In the genomic region with DNA sequence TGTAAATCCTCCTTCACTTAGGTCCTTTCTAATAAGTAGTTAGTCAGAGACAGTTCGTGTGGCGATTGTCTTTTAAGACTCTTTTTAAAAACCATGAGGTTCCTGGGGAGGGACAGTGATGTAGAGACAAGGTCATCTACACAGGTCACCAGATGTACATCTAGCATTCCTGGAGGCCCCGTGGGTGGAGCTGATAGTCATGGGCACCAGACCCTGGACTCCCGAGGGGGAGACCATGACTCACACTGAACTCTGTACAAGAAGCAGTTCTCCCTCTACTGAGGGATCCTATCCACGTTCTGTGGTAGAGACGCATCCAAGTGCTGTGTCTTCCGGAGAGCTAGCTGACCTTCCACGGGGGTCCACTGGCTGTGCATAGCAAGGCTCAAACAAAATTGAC, we compare ENCODE assay signal across 18 mouse cellular contexts.
"Had no signal": no experiment of that assay in that cellular context is flagged by ENCODE, and none has a peak within 500 bp of the region (broad histone marks: within the 10 kb centered on the region; RNA-seq: fewer than 3 reads in every experiment).

No protein-coding gene starts in this region.

- H3K9me3 ChIP-seq: lung, embryonic 15.5 days; midbrain, embryonic 13.5 days; midbrain, embryonic 15.5 days; neural tube, embryonic 12.5 days; stomach, embryonic 15.5 days had no signal

- H3K4me3 ChIP-seq: lung, embryonic 15.5 days; megakaryocyte, embryonic 14.5 days; midbrain, embryonic 13.5 days; midbrain, embryonic 15.5 days; neural tube, embryonic 12.5 days; stomach, embryonic 15.5 days had no signal

- H3K9ac ChIP-seq: liver, postnatal 0 days; lung, embryonic 15.5 days; midbrain, embryonic 13.5 days; midbrain, embryonic 15.5 days; neural tube, embryonic 12.5 days; stomach, embryonic 15.5 days had no signal

- H3K27ac ChIP-seq: lung, embryonic 15.5 days; macrophage; midbrain, embryonic 13.5 days; midbrain, embryonic 15.5 days; neural tube, embryonic 12.5 days; stomach, embryonic 15.5 days; stomach, postnatal 0 days had no signal

- H3K4me2 ChIP-seq: lung, embryonic 15.5 days; midbrain, embryonic 11.5 days; midbrain, embryonic 13.5 days; midbrain, embryonic 15.5 days; neural tube, embryonic 12.5 days; stomach, embryonic 15.5 days had no signal

- H3K4me1 ChIP-seq: lung, embryonic 15.5 days; midbrain, embryonic 13.5 days; midbrain, embryonic 15.5 days; neural tube, embryonic 12.5 days; stomach, embryonic 15.5 days had no signal

- DNase-seq: liver, postnatal 0 days; lung, adult 2 months; lung, postnatal 14 days; lung, postnatal 36 days; right cerebral cortex, postnatal 14 days; thymus, adult 2 months; thymus, postnatal 25 days; thymus, postnatal 4 days had no signal

- H3K27me3 ChIP-seq: lung, embryonic 15.5 days; megakaryocyte, embryonic 14.5 days; midbrain, embryonic 13.5 days; midbrain, embryonic 15.5 days; neural tube, embryonic 12.5 days; stomach, embryonic 15.5 days had no signal

- ATAC-seq: liver, postnatal 0 days; lung, postnatal 0 days; midbrain, embryonic 13.5 days; midbrain, embryonic 15.5 days had no signal

- H3K36me3 ChIP-seq: lung, embryonic 15.5 days; midbrain, embryonic 13.5 days; midbrain, embryonic 15.5 days; neural tube, embryonic 12.5 days; stomach, embryonic 15.5 days had no signal
